Mouse (Mus musculus): ENCODE measurements around the gene Ramp2.

GRCm38 (mm10) chr11:101259261-101259712 lies 13.5 kb downstream of the Ramp2 start:
- no peak for TF ChIP-seq CTCF (IDR thresholded peaks at IDR 0.05; ENCODE audit: low read depth)
- no peak for TF ChIP-seq EP300 (optimal IDR thresholded peaks at IDR 0.05)

Data from stomach, postnatal 0 days (tissue).